Mouse (Mus musculus): ENCODE data around the gene Ism1.

GRCm38 (mm10) chr2:139774949-139775570, 97.1 kb downstream of the Ism1 start:
- TF ChIP-seq POLR2A (IDR thresholded peaks at IDR 0.05; ENCODE audit: low read depth, low read length) (no peak), CTCF (IDR thresholded peaks at IDR 0.05; ENCODE audit: borderline replicate concordance, insufficient read depth, low read length) (no peak)

Data from embryonic fibroblast, embryonic 13.5 days (primary cell).